Mouse (Mus musculus): ENCODE measurements around the gene AI413582. TPM values are rescaled to one million over a fixed set of nuclear protein-coding genes. Genes with fewer than 3 reads are reported as not detected.

The AI413582 gene
- polyA plus RNA-seq, 1 experiment from 2014 or later = 18.5 TPM

DNA sequence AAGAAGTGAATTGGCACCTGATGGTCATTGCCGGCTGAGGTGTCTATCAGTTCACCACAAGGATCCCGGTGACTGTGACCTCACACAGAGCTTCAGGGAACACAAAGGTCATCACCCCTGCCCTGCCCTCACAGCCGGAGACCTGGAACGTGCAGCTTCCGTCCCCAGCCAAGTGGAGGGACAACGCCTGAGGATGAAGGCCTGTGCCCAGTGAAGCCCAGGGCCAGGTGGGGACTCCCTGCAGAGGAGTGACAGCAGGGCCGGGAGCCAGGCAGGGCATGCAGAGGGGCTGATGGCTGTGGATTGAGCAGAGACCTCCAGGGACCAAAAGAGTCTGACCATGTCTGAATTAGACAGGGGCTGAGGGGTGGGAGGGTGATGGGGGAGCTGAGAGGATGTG lies 42.4 kb downstream of the AI413582 start:
- H3K27me3 ChIP-seq (ENCODE audit: control insufficient read depth, insufficient read depth, low read length) = peaks cover 44% of the 10 kb centered on the region
- H3K36me3 ChIP-seq (ENCODE audit: control insufficient read depth, insufficient read depth, low read length) = no peaks in the 10 kb centered on the region
- H3K4me2 ChIP-seq (ENCODE audit: low read length) = no peak overlapping the region
- no peak overlapping the region for H3K27ac ChIP-seq (replicated peaks in 1 of 2; ENCODE audit: control insufficient read depth in 1 of 2, insufficient read depth in 1 of 2, low read depth in 2 of 2, low read length in 2 of 2)
- no peaks in the 10 kb centered on the region for H3K4me1 ChIP-seq (ENCODE audit: control insufficient read depth in 2 of 2, insufficient read depth in 2 of 2, low read length in 2 of 2)
- 60% methylated on average over 7 of the region's 7 CpGs for WGBS
- ATAC-seq (ENCODE audit: insufficient number of reproducible peaks, insufficient read depth, low FRiP score, low read depth) = no peak
- no peak overlapping the region for H3K9ac ChIP-seq (ENCODE audit: low read length)
- H3K9me3 ChIP-seq (ENCODE audit: control insufficient read depth, low read length) = no peaks in the 10 kb centered on the region
- no peak overlapping the region for H3K4me3 ChIP-seq (ENCODE audit: control insufficient read depth in 1 of 2, insufficient read depth in 1 of 2, low read depth in 1 of 2, low read length in 2 of 2)

DNA sequence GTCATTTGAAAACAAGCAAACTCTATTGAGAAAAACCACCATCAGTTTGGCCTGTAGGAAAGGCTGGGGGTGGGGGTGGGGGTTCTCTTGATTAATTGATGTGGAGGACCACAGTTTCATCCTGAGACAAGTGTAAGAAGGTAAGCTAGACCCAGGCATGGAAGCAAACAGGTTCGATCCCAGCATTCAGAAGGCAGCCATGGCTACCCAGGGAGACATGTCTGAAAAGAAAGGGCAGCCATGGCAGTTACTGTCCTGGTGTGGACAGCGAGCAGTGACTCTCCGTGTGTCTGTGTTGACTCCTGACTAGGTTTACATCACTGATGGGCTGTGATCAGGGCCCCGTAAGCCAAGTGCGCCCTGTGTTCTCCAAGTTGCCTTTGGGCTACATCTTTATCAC lies 44.3 kb downstream of the AI413582 start, which contains the start of gene Grm4:
Gene Grm4 (minus strand): TSS at position 101 of the 400 bp plus-strand sequence.
- no peaks in the 10 kb centered on the region for H3K36me3 ChIP-seq (ENCODE audit: control insufficient read depth, insufficient read depth, low read length)
- H3K4me2 ChIP-seq (ENCODE audit: low read length) = no peak within 1 kb of the TSS
- H3K27ac ChIP-seq (replicated peaks in 1 of 2; ENCODE audit: control insufficient read depth in 1 of 2, insufficient read depth in 1 of 2, low read depth in 2 of 2, low read length in 2 of 2) = no peak within 1 kb of the TSS
- no peak for ATAC-seq (ENCODE audit: insufficient number of reproducible peaks, insufficient read depth, low FRiP score, low read depth)
- 59% methylated on average over 5 of the region's 5 CpGs for WGBS
- peaks cover 62% of the 10 kb centered on the region for H3K27me3 ChIP-seq (ENCODE audit: control insufficient read depth, insufficient read depth, low read length)
- H3K4me3 ChIP-seq (ENCODE audit: control insufficient read depth in 1 of 2, insufficient read depth in 1 of 2, low read depth in 1 of 2, low read length in 2 of 2) = no peak within 1 kb of the TSS
- H3K4me1 ChIP-seq (ENCODE audit: control insufficient read depth in 2 of 2, insufficient read depth in 2 of 2, low read length in 2 of 2) = no peaks in the 10 kb centered on the region
- no peak within 1 kb of the TSS for H3K9ac ChIP-seq (ENCODE audit: low read length)
- H3K9me3 ChIP-seq (ENCODE audit: control insufficient read depth, low read length) = no peaks in the 10 kb centered on the region

DNA sequence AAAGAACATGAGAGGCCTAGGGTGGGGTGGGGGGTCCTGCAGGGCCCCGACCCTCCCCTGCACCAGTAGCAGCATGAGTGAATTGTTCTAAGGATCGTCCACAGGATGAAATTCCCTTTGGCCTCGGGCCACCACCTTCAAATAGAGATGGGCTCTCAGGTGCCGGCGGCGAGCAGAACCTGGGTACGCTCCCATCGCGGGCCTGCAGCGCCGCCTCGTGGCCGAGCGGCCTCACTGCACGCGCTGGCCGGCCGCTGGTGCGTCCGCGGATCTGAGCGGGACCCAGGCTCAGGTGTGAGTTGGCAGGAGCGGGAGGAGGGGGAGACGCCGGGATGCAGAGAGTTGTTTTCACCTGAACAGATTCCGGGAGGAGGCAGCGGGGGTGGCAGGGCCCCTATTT lies 45.0 kb downstream of the AI413582 start:
- Histone ChIP-seq H3K36me3 (ENCODE audit: control insufficient read depth, insufficient read depth, low read length) (no peaks in the 10 kb centered on the region), H3K27ac (replicated peaks in 1 of 2; ENCODE audit: control insufficient read depth in 1 of 2, insufficient read depth in 1 of 2, low read depth in 2 of 2, low read length in 2 of 2) (no peak overlapping the region), H3K9me3 (ENCODE audit: control insufficient read depth, low read length) (no peaks in the 10 kb centered on the region), H3K4me3 (ENCODE audit: control insufficient read depth in 1 of 2, insufficient read depth in 1 of 2, low read depth in 1 of 2, low read length in 2 of 2) (no peak overlapping the region), H3K4me2 (ENCODE audit: low read length) (no peak overlapping the region), H3K4me1 (ENCODE audit: control insufficient read depth in 2 of 2, insufficient read depth in 2 of 2, low read length in 2 of 2) (no peaks in the 10 kb centered on the region), H3K9ac (ENCODE audit: low read length) (no peak overlapping the region), H3K27me3 (ENCODE audit: control insufficient read depth, insufficient read depth, low read length) (peaks cover 69% of the 10 kb centered on the region)
- 1% methylated on average over 27 of the region's 27 CpGs for WGBS
- ATAC-seq (ENCODE audit: insufficient number of reproducible peaks, insufficient read depth, low FRiP score, low read depth) = no peak

GRCm38 (mm10) chr17:27518700-27519595 lies 46.6 kb downstream of the AI413582 start:
- H3K4me3 ChIP-seq (ENCODE audit: control insufficient read depth in 1 of 2, insufficient read depth in 1 of 2, low read depth in 1 of 2, low read length in 2 of 2) = no peak overlapping the region
- H3K27ac ChIP-seq (replicated peaks in 1 of 2; ENCODE audit: control insufficient read depth in 1 of 2, insufficient read depth in 1 of 2, low read depth in 2 of 2, low read length in 2 of 2) = no peak overlapping the region
- H3K27me3 ChIP-seq (ENCODE audit: control insufficient read depth, insufficient read depth, low read length) = peaks cover 85% of the 10 kb centered on the region
- no peaks in the 10 kb centered on the region for H3K9me3 ChIP-seq (ENCODE audit: control insufficient read depth, low read length)
- peaks cover 0 to 2% of the 10 kb centered on the region in 2 experiments; a peak in 1 of 4 replicates for H3K4me1 ChIP-seq (ENCODE audit: control insufficient read depth in 2 of 2, insufficient read depth in 2 of 2, low read length in 2 of 2)
- 40% methylated on average over 15 of the region's 15 CpGs for WGBS
- H3K36me3 ChIP-seq (ENCODE audit: control insufficient read depth, insufficient read depth, low read length) = no peaks in the 10 kb centered on the region
- H3K4me2 ChIP-seq (ENCODE audit: low read length) = no peak overlapping the region
- H3K9ac ChIP-seq (ENCODE audit: low read length) = no peak overlapping the region
- ATAC-seq (ENCODE audit: insufficient number of reproducible peaks, insufficient read depth, low FRiP score, low read depth) = no peak

GRCm38 (mm10) chr17:27518296-27518695 lies 47.3 kb downstream of the AI413582 start:
- no peak overlapping the region for H3K9ac ChIP-seq (ENCODE audit: low read length)
- no peaks in the 10 kb centered on the region for H3K36me3 ChIP-seq (ENCODE audit: control insufficient read depth, insufficient read depth, low read length)
- no peaks in the 10 kb centered on the region for H3K9me3 ChIP-seq (ENCODE audit: control insufficient read depth, low read length)
- no peak overlapping the region for H3K4me2 ChIP-seq (ENCODE audit: low read length)
- peaks cover 0 to 8% of the 10 kb centered on the region in 2 experiments; a peak in 1 of 4 replicates for H3K4me1 ChIP-seq (ENCODE audit: control insufficient read depth in 2 of 2, insufficient read depth in 2 of 2, low read length in 2 of 2)
- no peak overlapping the region for H3K27ac ChIP-seq (replicated peaks in 1 of 2; ENCODE audit: control insufficient read depth in 1 of 2, insufficient read depth in 1 of 2, low read depth in 2 of 2, low read length in 2 of 2)
- H3K4me3 ChIP-seq (ENCODE audit: control insufficient read depth in 1 of 2, insufficient read depth in 1 of 2, low read depth in 1 of 2, low read length in 2 of 2) = no peak overlapping the region
- no peak for ATAC-seq (ENCODE audit: insufficient number of reproducible peaks, insufficient read depth, low FRiP score, low read depth)
- peaks cover 92% of the 10 kb centered on the region for H3K27me3 ChIP-seq (ENCODE audit: control insufficient read depth, insufficient read depth, low read length)
- 29% methylated on average over 9 of the region's 9 CpGs for WGBS

GRCm38 (mm10) chr17:27513916-27514762 lies 51.4 kb downstream of the AI413582 start:
- Histone ChIP-seq H3K36me3 (ENCODE audit: control insufficient read depth, insufficient read depth, low read length) (no peaks in the 10 kb centered on the region), H3K9ac (ENCODE audit: low read length) (no peak overlapping the region), H3K9me3 (ENCODE audit: control insufficient read depth, low read length) (no peaks in the 10 kb centered on the region), H3K4me1 (ENCODE audit: control insufficient read depth in 2 of 2, insufficient read depth in 2 of 2, low read length in 2 of 2) (peaks cover 0 to 24% of the 10 kb centered on the region in 2 experiments; a peak in 2 of 4 replicates), H3K4me3 (ENCODE audit: control insufficient read depth in 1 of 2, insufficient read depth in 1 of 2, low read depth in 1 of 2, low read length in 2 of 2) (no peak overlapping the region; a peak in 1 of 4 replicates), H3K27ac (replicated peaks in 1 of 2; ENCODE audit: control insufficient read depth in 1 of 2, insufficient read depth in 1 of 2, low read depth in 2 of 2, low read length in 2 of 2) (no peak overlapping the region), H3K4me2 (ENCODE audit: low read length) (peak overlapping the region; percentile 99), H3K27me3 (ENCODE audit: control insufficient read depth, insufficient read depth, low read length) (peaks cover 100% of the 10 kb centered on the region)
- 30% methylated on average over 27 of the region's 27 CpGs for whole genome bisulfite sequencing
- no peak for ATAC-seq (ENCODE audit: insufficient number of reproducible peaks, insufficient read depth, low FRiP score, low read depth)
